Mouse (Mus musculus) embryonic fibroblast, embryonic 13.5 days (primary cell): ENCODE measurements around the gene Slc16a9.

Source experiments
- CTCF ChIP-seq: IDR thresholded peaks from 2 replicates; pipeline ENCODE4 v1.5.1; 2011; ENCODE audit warnings: mild to moderate bottlenecking, control low read depth, low read length, moderate library complexity, borderline replicate concordance; ENCODE audit not compliant: insufficient read depth
- POLR2A ChIP-seq: IDR thresholded peaks from 2 replicates; pipeline ENCODE4 v1.6.1; 2011; ENCODE audit warnings: low read depth, mild to moderate bottlenecking, control low read depth, low read length, moderate library complexity

DNA sequence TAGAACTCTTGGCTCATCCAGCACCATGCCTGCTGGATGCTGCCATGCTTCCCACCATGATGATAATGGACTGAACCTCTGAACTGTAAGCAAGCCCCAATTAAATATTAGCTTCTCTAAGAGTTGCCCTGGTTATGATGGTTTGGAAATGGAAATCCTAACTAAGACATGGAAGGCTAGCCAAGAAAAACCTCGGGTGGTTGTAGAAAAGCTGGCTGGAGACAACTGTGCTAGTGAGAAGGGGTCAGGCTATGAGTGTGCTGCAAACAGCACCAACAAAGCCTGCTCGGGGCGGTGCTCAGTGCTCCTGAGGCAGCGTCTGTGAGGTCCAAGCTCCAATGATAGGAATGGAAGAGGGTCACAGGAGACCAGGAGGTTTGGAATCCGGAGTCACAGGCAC, 65.7 kb downstream of the Slc16a9 start:
- TF ChIP-seq POLR2A, result no peak
- TF ChIP-seq CTCF, result no peak
